21 mouse cellular contexts compared by ENCODE assay signal in the genomic region with DNA sequence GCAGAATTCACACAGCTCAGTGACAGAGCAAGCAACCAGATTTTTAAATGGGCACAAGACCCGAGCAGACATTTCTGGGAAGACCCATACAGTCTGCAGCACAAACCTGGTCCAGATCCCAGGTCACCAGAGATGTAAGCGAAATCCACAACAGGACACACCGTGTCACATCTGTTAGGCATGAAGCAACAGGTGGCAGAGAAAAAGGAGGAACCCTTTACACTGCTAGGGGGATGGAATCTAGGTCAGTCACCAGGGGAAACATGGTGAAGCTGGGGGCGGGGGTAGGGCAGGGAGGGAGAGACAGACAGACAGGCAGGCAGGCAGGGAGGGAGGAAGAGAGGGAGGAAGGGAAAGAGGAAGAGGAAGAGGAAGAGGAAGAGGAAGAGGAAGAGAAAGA. TPM values are rescaled to one million over a fixed set of nuclear protein-coding genes. Genes with fewer than 3 reads are reported as not detected.
DNase-seq lines count a peak whose midpoint lies in the region; ATAC-seq and TF ChIP-seq lines count a peak whose summit lies in the region.
"Had no signal": no experiment of that assay in that cellular context is flagged by ENCODE, and none has a peak within 500 bp of the region (broad histone marks: within the 10 kb centered on the region; RNA-seq: fewer than 3 reads in every experiment).

No protein-coding gene starts in this region.

- 0 out of 2 replicates have a peak overlapping the region, but pooled peaks have one; percentile 17 for H3K27ac ChIP-seq in kidney, embryonic 14.5 days (ENCODE audit: low read depth, low read length)
- H3K27ac ChIP-seq in liver, postnatal 0 days (ENCODE audit: low read depth), result peak overlapping the region; percentile 87
- no peak overlapping the region for H3K27ac ChIP-seq in liver, embryonic 11.5 days (ENCODE audit: low read depth, low read length)
- H3K27ac ChIP-seq: embryonic facial prominence, embryonic 10.5 days; forebrain, embryonic 13.5 days; gastrocnemius, adult 2 months; heart, embryonic 13.5 days; hindbrain, embryonic 12.5 days had no signal

- TF ChIP-seq EP300 in liver, postnatal 0 days (IDR thresholded peaks at IDR 0.05; ENCODE audit: low read depth), result no peak

- H3K27me3 ChIP-seq in kidney, embryonic 14.5 days (ENCODE audit: control insufficient read depth, insufficient read depth, low read length), result no peaks in the 10 kb centered on the region
- no peaks in the 10 kb centered on the region for H3K27me3 ChIP-seq in liver, postnatal 0 days (ENCODE audit: insufficient read depth, low read length)
- no peaks in the 10 kb centered on the region for H3K27me3 ChIP-seq in liver, embryonic 11.5 days (replicated peaks; ENCODE audit: control insufficient read depth, insufficient read depth, low read length)
- H3K27me3 ChIP-seq: forebrain, embryonic 13.5 days; heart, embryonic 13.5 days; hindbrain, embryonic 12.5 days had no signal

- no peaks in the 10 kb centered on the region for H3K9me3 ChIP-seq in kidney, embryonic 14.5 days (ENCODE audit: control insufficient read depth, low read length)
- H3K9me3 ChIP-seq in liver, postnatal 0 days (ENCODE audit: low read length), result no peaks in the 10 kb centered on the region
- no peaks in the 10 kb centered on the region for H3K9me3 ChIP-seq in liver, embryonic 11.5 days (ENCODE audit: control insufficient read depth, low read length)
- H3K9me3 ChIP-seq: embryonic facial prominence, embryonic 10.5 days; forebrain, embryonic 13.5 days; heart, embryonic 13.5 days; hindbrain, embryonic 12.5 days had no signal

- H3K36me3 ChIP-seq in kidney, embryonic 14.5 days (ENCODE audit: control insufficient read depth, insufficient read depth, low read length), result no peaks in the 10 kb centered on the region
- H3K36me3 ChIP-seq in liver, postnatal 0 days (replicated peaks; ENCODE audit: insufficient read depth, low read length), result no peaks in the 10 kb centered on the region
- no peaks in the 10 kb centered on the region; the same call in 1 of the 2 replicates for H3K36me3 ChIP-seq in liver, embryonic 11.5 days (ENCODE audit: control insufficient read depth, insufficient read depth, low read length)
- H3K36me3 ChIP-seq: hindbrain, embryonic 12.5 days had no signal

- H3K4me3 ChIP-seq in kidney, embryonic 14.5 days (ENCODE audit: low read length), result no peak overlapping the region
- no peak overlapping the region for H3K4me3 ChIP-seq in liver, postnatal 0 days (ENCODE audit: low read depth, low read length)
- H3K4me3 ChIP-seq in liver, embryonic 11.5 days (ENCODE audit: low read depth, low read length), result no peak overlapping the region
- H3K4me3 ChIP-seq: embryonic facial prominence, embryonic 10.5 days; forebrain, embryonic 13.5 days; gastrocnemius, adult 2 months; heart, embryonic 13.5 days; hindbrain, embryonic 12.5 days had no signal

- DNase-seq in kidney, postnatal 25 days, result no peak
- DNase-seq in liver, postnatal 0 days, result no peak
- DNase-seq in liver, embryonic 11.5 days (ENCODE audit: low spot score), result no peak
- peak; percentile 52 for DNase-seq in thymus, postnatal 0 days (ENCODE audit: low spot score)
- DNase-seq in thymus, postnatal 25 days, result no peak
- DNase-seq in thymus, postnatal 4 days, result peak; percentile 37
- no peak for DNase-seq in embryo, embryonic 10.5 days (ENCODE audit: low spot score)
- DNase-seq: adrenal gland, adult 2 months; adrenal gland, postnatal 25 days; cerebellum, adult 18-20 months; cerebellum, adult 9-11 months; cerebellum, postnatal 36 days; forebrain, postnatal 0 days; gastrocnemius, adult 2 months; gastrocnemius, postnatal 25 days; heart, postnatal 4 days had no signal

- no peak for TF ChIP-seq CTCF in liver, postnatal 0 days (IDR thresholded peaks at IDR 0.05; ENCODE audit: low read depth)

- no peak for ATAC-seq in kidney, embryonic 14.5 days (ENCODE audit: low FRiP score, low TSS enrichment)
- ATAC-seq in liver, postnatal 0 days, result no peak; the same call in 1 of the 2 replicates
- ATAC-seq in liver, embryonic 11.5 days (replicated peaks; ENCODE audit: low FRiP score), result no peak
- ATAC-seq: forebrain, embryonic 13.5 days; forebrain, postnatal 0 days had no signal

- H3K9ac ChIP-seq in kidney, embryonic 14.5 days (ENCODE audit: low read depth, low read length), result no peak overlapping the region
- no peak overlapping the region for H3K9ac ChIP-seq in liver, postnatal 0 days (replicated peaks)
- no peak overlapping the region for H3K9ac ChIP-seq in liver, embryonic 11.5 days (ENCODE audit: low read depth, low read length)
- H3K9ac ChIP-seq: forebrain, embryonic 13.5 days; forebrain, postnatal 0 days; heart, embryonic 13.5 days; hindbrain, embryonic 12.5 days had no signal

- H3K4me2 ChIP-seq in kidney, embryonic 14.5 days (replicated peaks; ENCODE audit: low read depth, low read length), result no peak overlapping the region
- no peak overlapping the region for H3K4me2 ChIP-seq in liver, postnatal 0 days (ENCODE audit: low read depth, low read length)
- H3K4me2 ChIP-seq in liver, embryonic 11.5 days, result no peak overlapping the region
- H3K4me2 ChIP-seq: forebrain, embryonic 13.5 days; heart, embryonic 13.5 days; hindbrain, embryonic 12.5 days had no signal

- 86% methylated on average over 4 of the region's 4 CpGs for WGBS in kidney, embryonic 14.5 days
- WGBS in liver, postnatal 0 days (ENCODE audit: insufficient replicate concordance), result 60% methylated on average over 4 of the region's 4 CpGs
- 68% methylated on average over 4 of the region's 4 CpGs for WGBS in liver, embryonic 11.5 days

- H3K4me1 ChIP-seq in kidney, embryonic 14.5 days (ENCODE audit: control insufficient read depth, insufficient read depth, low read length), result peaks cover 19% of the 10 kb centered on the region
- H3K4me1 ChIP-seq in liver, postnatal 0 days (ENCODE audit: insufficient read depth), result peaks cover 3% of the 10 kb centered on the region
- peaks cover 26% of the 10 kb centered on the region for H3K4me1 ChIP-seq in liver, embryonic 11.5 days (replicated peaks; ENCODE audit: control insufficient read depth, insufficient read depth, low read length)
- H3K4me1 ChIP-seq: forebrain, embryonic 13.5 days had no signal

RNA-seq across cellular contexts. Expression of a gene that starts 58.2 kb away (rescaled TPM):
- polyA plus RNA-seq in kidney, embryonic 14.5 days (2014; fragmentation: Nextera tagmentation; extraction: Ambion mirVana), result 78.6 and 140 TPM in 2 replicates
- polyA plus RNA-seq in liver, postnatal 0 days (2015; fragmentation: Nextera tagmentation; extraction: Ambion mirVana), result 137 and 167 TPM in 2 replicates
- polyA plus RNA-seq in liver, embryonic 11.5 days (2014; fragmentation: Nextera tagmentation; extraction: Ambion mirVana), result 55.3 and 60.2 TPM in 2 replicates
- polyA plus RNA-seq in thymus, postnatal 0 days (2015; fragmentation: Nextera tagmentation; extraction: Ambion mirVana), result 22.1 and 22.9 TPM in 2 replicates

Comparison
In these comparisons a context has a peak if more than half of its experiments do, and no peak if none do; other contexts are left out.
1. DNase-seq: peak in thymus, postnatal 0 days (single experiment) and thymus, postnatal 4 days (single experiment); none in kidney, postnatal 25 days (0 of 2), liver, postnatal 0 days (single experiment), liver, embryonic 11.5 days (single experiment), thymus, postnatal 25 days (single experiment) and embryo, embryonic 10.5 days (single experiment).